Mouse (Mus musculus): Measurements from ENCODE around the gene Kxd1.
"Not testable (repeated sequence)": the region's sequence is repeated elsewhere in the genome, so short reads cannot be mapped to it uniquely, and the experiment has no call there.

The Kxd1 gene

GRCm38 (mm10) chr8:70513441-70513840 is 14.3 kb downstream of the Kxd1 start:
- DNase-seq (ENCODE audit: low read depth, low spot score): no peak

- DNase-seq (ENCODE audit: low read depth, low spot score): no peak
Measured at GRCm38 (mm10) chr8:70512253-70512903, 15.4 kb downstream of the Kxd1 start.

- no peak for DNase-seq (ENCODE audit: low read depth, low spot score)
Measured at GRCm38 (mm10) chr8:70511770-70512169, 16.0 kb downstream of the Kxd1 start.

- DNase-seq (ENCODE audit: low read depth, low spot score): not testable (repeated sequence)
Measured at GRCm38 (mm10) chr8:70511174-70511573, 16.6 kb downstream of the Kxd1 start.

- DNase-seq (ENCODE audit: low read depth, low spot score): peak; percentile 94
Measured at GRCm38 (mm10) chr8:70510228-70510915, 17.4 kb downstream of the Kxd1 start, which contains the start of gene Uba52. Uba52 (minus strand) TSS chr8:70510801.

- DNase-seq (ENCODE audit: low read depth, low spot score): no peak
Measured at GRCm38 (mm10) chr8:70509281-70509952, 18.3 kb downstream of the Kxd1 start.

GRCm38 (mm10) chr8:70507027-70507393 is 20.7 kb downstream of the Kxd1 start:
- no peak for DNase-seq (ENCODE audit: low read depth, low spot score)

GRCm38 (mm10) chr8:70506328-70507026 is 21.3 kb downstream of the Kxd1 start, which contains the start of gene Rex1bd:
Rex1bd (minus strand) TSS chr8:70506752.
- peak; percentile 76 for DNase-seq (ENCODE audit: low read depth, low spot score)

- DNase-seq (ENCODE audit: low read depth, low spot score): no peak
Measured at GRCm38 (mm10) chr8:70505698-70506327, 21.9 kb downstream of the Kxd1 start.

- no peak for DNase-seq (ENCODE audit: low read depth, low spot score)
Measured at GRCm38 (mm10) chr8:70504851-70505250, 22.9 kb downstream of the Kxd1 start.

- DNase-seq (ENCODE audit: low read depth, low spot score): no peak
Measured at GRCm38 (mm10) chr8:70504291-70504716, 23.5 kb downstream of the Kxd1 start.

- no peak for DNase-seq (ENCODE audit: low read depth, low spot score)
Measured at GRCm38 (mm10) chr8:70503062-70503750, 24.6 kb downstream of the Kxd1 start.

GRCm38 (mm10) chr8:70502540-70502939 is 25.2 kb downstream of the Kxd1 start:
- DNase-seq (ENCODE audit: low read depth, low spot score): no peak

GRCm38 (mm10) chr8:70501820-70502529 is 25.8 kb downstream of the Kxd1 start:
- no peak for DNase-seq (ENCODE audit: low read depth, low spot score)

- DNase-seq (ENCODE audit: low read depth, low spot score): no peak
Measured at GRCm38 (mm10) chr8:70500386-70501301, 27.1 kb downstream of the Kxd1 start.

- no peak for DNase-seq (ENCODE audit: low read depth, low spot score)
Measured at GRCm38 (mm10) chr8:70495771-70496062, 32.0 kb downstream of the Kxd1 start.

- DNase-seq (ENCODE audit: low read depth, low spot score): no peak
Measured at GRCm38 (mm10) chr8:70495001-70495770, 32.6 kb downstream of the Kxd1 start.

- no peak for DNase-seq (ENCODE audit: low read depth, low spot score)
Measured at GRCm38 (mm10) chr8:70494416-70494945, 33.3 kb downstream of the Kxd1 start.
